In genomic region chr2:130563212-130564055, GRCm38 (mm10) we compare ENCODE assay signal across 7 mouse cellular contexts. TPM values are rescaled to one million over a fixed set of nuclear protein-coding genes. Genes with fewer than 3 reads are reported as not detected.
DNase-seq lines count a peak whose midpoint lies in the region; ATAC-seq lines count a peak whose summit lies in the region.

TSS of gene Mrps26 (plus strand) at chr2:130563742.

- H3K4me3 ChIP-seq in intestine, embryonic 16.5 days (ENCODE audit: low read length), result peak within 1 kb of the TSS; percentile 86
- peak within 1 kb of the TSS; percentile 86 for H3K4me3 ChIP-seq in midbrain, embryonic 11.5 days (ENCODE audit: low read depth, low read length)

- under 1% methylated on average over 61 of the region's 61 CpGs for WGBS in intestine, embryonic 16.5 days
- WGBS in midbrain, embryonic 11.5 days, result under 1% methylated on average over 60 of the region's 61 CpGs

- H3K4me2 ChIP-seq in intestine, embryonic 16.5 days (ENCODE audit: low read depth, low read length), result peak within 1 kb of the TSS; percentile 89
- H3K4me2 ChIP-seq in midbrain, embryonic 11.5 days, result peak within 1 kb of the TSS; percentile 71

- intact Hi-C loops in left cerebral cortex, postnatal 36 days (cut with DNase I), result loop anchor here (10.0 kb wide), 1 partner anchor 269 kb away; the partner anchor contains the start of gene Ebf4

- peak within 1 kb of the TSS; percentile 57 for H3K27ac ChIP-seq in intestine, embryonic 16.5 days (ENCODE audit: low read length)
- no peak within 1 kb of the TSS; the same call in 1 of the 2 replicates for H3K27ac ChIP-seq in midbrain, embryonic 11.5 days (ENCODE audit: low read depth, low read length)

- 0 out of 2 replicates have a peak, but pooled peaks cover 3% of the 10 kb centered on the region for H3K36me3 ChIP-seq in intestine, embryonic 16.5 days (ENCODE audit: control insufficient read depth, insufficient read depth, low read length)
- peaks cover 2% of the 10 kb centered on the region; the same call in 1 of the 2 replicates for H3K36me3 ChIP-seq in midbrain, embryonic 11.5 days (ENCODE audit: control insufficient read depth, insufficient read depth, low read length)

- no peaks in the 10 kb centered on the region for H3K9me3 ChIP-seq in intestine, embryonic 16.5 days (ENCODE audit: control insufficient read depth, low read length)
- no peaks in the 10 kb centered on the region for H3K9me3 ChIP-seq in midbrain, embryonic 11.5 days (ENCODE audit: control insufficient read depth, low read length)

- peaks cover 14% of the 10 kb centered on the region for H3K4me1 ChIP-seq in intestine, embryonic 16.5 days (ENCODE audit: control insufficient read depth, insufficient read depth, low read length)
- peaks cover 10% of the 10 kb centered on the region for H3K4me1 ChIP-seq in midbrain, embryonic 11.5 days (ENCODE audit: control insufficient read depth, insufficient read depth, low read length)

- DNase-seq in adrenal gland, adult 8-10 months, result peak; percentile 93
- peak; percentile 92 for DNase-seq in embryo, embryonic 9.5 days (ENCODE audit: extremely low spot score)
- DNase-seq in gastrocnemius, postnatal 4 days (ENCODE audit: low spot score in 2 of 2), result peak; percentile 88 to 91
- DNase-seq in left cerebral cortex, postnatal 36 days (ENCODE audit: low spot score in 2 of 2), result peak; percentile 94 to 95
- peak; percentile 98 for DNase-seq in midbrain, embryonic 11.5 days (ENCODE audit: low spot score, missing footprints)
- DNase-seq in skeletal muscle tissue, adult 2 months (ENCODE audit: low read depth, low spot score), result peak; percentile 93

- peak; percentile 99 for ATAC-seq in intestine, embryonic 16.5 days
- peak; percentile 99 for ATAC-seq in midbrain, embryonic 11.5 days (ENCODE audit: low FRiP score)

- no peaks in the 10 kb centered on the region for H3K27me3 ChIP-seq in intestine, embryonic 16.5 days (replicated peaks; ENCODE audit: control insufficient read depth, insufficient read depth, low read length)
- H3K27me3 ChIP-seq in midbrain, embryonic 11.5 days (ENCODE audit: control insufficient read depth, insufficient read depth, low read length), result no peaks in the 10 kb centered on the region

- H3K9ac ChIP-seq in intestine, embryonic 16.5 days (ENCODE audit: low read depth, low read length), result peak within 1 kb of the TSS; percentile 91
- peak within 1 kb of the TSS; percentile 85 for H3K9ac ChIP-seq in midbrain, embryonic 11.5 days (ENCODE audit: low read length)

RNA-seq across cellular contexts. Expression of gene Mrps26, which starts in this region (rescaled TPM):
- 10 to 100 TPM; 61.0 to 68.6 (median 65.5) TPM for total RNA-seq in adrenal gland, adult 8-10 months (2022)
- total RNA-seq in gastrocnemius, postnatal 4 days (2021), result 10 to 100 TPM; 51.9 to 60.9 TPM
- polyA plus RNA-seq in intestine, embryonic 16.5 days (2015; fragmentation: Nextera tagmentation; extraction: Ambion mirVana), result 92.2 and 96.8 TPM in 2 replicates
- 10 to 100 TPM; 72.2 to 82.6 TPM for total RNA-seq in left cerebral cortex, postnatal 36 days (2021)
- 75.2 and 78.6 TPM in 2 replicates for polyA plus RNA-seq in midbrain, embryonic 11.5 days (2014; fragmentation: Nextera tagmentation; extraction: Ambion mirVana)
